Mouse (Mus musculus) embryonic fibroblast, embryonic 13.5 days (primary cell): ENCODE results near the gene Hpcal4. TPM values are rescaled to one million over a fixed set of nuclear protein-coding genes. Genes with fewer than 3 reads are reported as not detected.

Experiments
- H3K27ac ChIP-seq: 2 replicates; pipeline ENCODE4 v1.5.1; 2012; ENCODE audit warnings: low read length, control low read depth, inconsistent platforms; ENCODE audit not compliant: insufficient read depth
- H3K4me1 ChIP-seq: 2 replicates; pipeline ENCODE4 v1.6.1; 2011; ENCODE audit warnings: low read length; ENCODE audit not compliant: control insufficient read depth, insufficient read depth
- H3K4me3 ChIP-seq: 2 replicates; pipeline ENCODE4 v1.5.1; 2011; ENCODE audit warnings: mild to moderate bottlenecking, control low read depth, low read length; ENCODE audit not compliant: insufficient read depth
- CTCF ChIP-seq: IDR thresholded peaks from 2 replicates; pipeline ENCODE4 v1.5.1; 2011; ENCODE audit warnings: mild to moderate bottlenecking, control low read depth, low read length, moderate library complexity, borderline replicate concordance; ENCODE audit not compliant: insufficient read depth
- POLR2A ChIP-seq: IDR thresholded peaks from 2 replicates; pipeline ENCODE4 v1.6.1; 2011; ENCODE audit warnings: low read depth, mild to moderate bottlenecking, control low read depth, low read length, moderate library complexity
- polyA plus RNA-seq: library from polyadenylated mRNA; stranded (reverse); fragments of >200 nt; gene quantifications from 2 replicates; pipeline ENCODE4 v1.2.4, GENCODE M21; 2011; ENCODE audit warnings: low read depth; ENCODE audit not compliant: missing spikeins, insufficient read length

Gene Hpcal4
- polyA plus RNA-seq, 1 experiment, result not detected

DNA sequence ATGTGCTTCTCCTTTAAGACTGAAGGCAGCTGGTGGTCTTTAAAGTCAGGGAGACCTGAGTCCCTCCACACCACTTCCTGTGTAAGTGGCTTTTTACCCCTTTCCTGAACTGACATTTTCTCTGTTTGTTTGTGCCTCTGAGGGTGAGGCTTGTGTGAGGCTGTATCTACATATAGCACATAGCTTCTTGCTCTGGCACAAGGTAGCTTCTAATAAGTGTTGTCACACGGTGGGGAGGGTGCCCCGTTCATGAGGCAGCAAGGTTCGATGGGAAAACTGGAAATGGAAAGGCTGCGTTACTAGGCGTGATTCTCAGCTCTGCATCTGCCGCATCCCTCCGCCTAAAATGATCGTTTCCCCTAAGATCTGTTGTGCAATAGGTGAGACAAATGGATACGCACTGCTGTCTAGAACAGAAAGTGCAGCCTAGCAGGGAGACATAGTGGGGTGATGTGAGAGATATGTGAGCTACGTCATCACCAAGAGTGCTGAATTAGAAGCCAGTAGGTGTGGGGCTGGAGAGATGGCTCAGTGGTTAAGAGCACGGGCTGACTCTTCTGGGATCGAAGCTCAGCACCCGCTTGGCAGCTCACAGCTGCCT lies 53.5 kb downstream of the Hpcal4 start:
- H3K4me3 ChIP-seq, result no peak overlapping the region
- no peak overlapping the region for H3K27ac ChIP-seq
- no peak for TF ChIP-seq CTCF
- TF ChIP-seq POLR2A, result no peak
- no peaks in the 10 kb centered on the region for H3K4me1 ChIP-seq

DNA sequence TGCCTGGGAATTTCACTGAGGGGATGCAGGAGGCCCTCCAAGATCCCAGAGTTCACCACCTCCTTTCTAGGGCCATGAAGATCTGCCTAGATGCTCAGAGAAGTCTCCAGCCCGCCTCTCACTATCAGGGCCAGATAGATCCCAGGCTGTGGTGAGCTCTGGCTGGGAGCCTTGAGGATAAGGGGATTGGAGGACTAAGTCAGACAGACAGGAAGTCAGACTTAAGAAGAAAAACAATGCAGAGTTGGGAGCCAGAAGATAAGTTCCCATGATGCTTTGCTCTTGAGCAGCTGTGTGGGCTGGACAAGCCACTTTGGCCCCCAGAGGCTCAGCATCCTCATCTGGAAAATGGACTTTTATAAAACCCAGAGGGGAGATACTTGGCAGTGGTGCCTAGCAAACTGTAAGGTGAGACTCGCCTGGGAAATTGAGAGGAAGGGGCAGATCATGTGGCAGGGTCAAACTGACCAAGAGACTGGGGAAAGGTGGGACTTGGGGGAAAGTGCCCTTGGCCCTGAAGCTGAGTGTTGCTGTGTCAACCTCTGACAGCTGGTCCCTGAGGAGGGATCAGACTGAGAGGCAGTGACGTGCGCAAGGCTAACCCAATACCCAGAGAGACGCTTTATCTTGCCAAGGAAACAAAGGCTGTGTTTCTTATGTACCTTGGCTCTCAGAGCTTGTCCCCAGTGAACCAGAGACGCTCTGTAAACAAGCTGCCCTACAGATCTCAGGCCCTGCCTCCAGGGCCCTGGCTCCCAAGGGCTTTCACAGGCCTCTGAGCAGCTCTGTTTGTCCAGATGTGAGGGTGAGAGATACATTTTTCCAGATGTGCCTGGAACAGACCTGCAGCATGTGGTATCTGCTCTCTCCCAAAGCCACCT lies 54.6 kb downstream of the Hpcal4 start:
- Histone ChIP-seq H3K27ac (no peak overlapping the region), H3K4me3 (no peak overlapping the region), H3K4me1 (no peaks in the 10 kb centered on the region)
- TF ChIP-seq POLR2A (no peak), CTCF (no peak)

DNA sequence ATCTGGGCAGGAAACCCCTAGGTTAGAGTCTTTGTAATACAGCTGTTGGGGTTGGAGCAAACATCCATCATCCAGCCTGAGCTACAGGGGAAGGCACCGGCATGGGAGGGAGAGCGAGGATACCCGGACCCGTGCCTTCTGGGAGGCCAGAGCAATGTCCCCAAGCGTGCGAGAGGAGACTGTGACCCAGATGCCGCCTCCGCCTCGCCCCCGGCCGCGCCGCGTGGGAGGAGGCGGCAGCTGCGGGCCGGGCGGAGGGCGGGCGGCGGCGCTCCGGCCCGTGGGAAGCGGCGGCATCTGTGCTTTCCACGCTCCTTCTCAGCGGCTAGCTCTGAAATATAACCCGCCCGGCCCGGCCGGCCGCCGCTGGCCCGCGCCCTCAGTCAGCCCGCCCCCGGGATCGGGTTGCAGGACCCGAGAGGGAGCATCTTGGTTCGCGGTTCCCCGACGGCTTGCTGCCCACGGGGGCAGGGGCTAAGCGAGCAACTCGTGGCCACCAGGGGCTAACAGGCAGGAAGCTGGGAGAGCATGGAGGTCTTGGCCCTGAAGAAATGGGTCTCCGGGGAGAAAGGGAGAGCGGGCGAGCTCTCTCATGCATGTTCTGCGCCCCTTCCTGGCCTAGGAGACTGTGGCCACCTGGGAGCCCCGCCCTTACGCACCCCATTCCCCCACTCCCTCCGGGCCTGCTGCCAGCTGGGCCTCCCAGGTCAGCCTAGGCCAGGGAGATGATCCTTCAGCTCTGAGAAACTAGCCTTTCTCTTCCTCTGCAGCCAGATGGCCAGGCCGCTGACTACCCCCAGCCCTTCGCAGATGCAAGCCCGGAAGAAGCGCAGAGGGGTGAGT lies 56.6 kb downstream of the Hpcal4 start:
- no peak overlapping the region for H3K27ac ChIP-seq
- TF ChIP-seq CTCF (no peak), POLR2A (no peak)
- H3K4me3 ChIP-seq, result no peak overlapping the region
- H3K4me1 ChIP-seq, result no peaks in the 10 kb centered on the region

Other genes with a start within 250 kb of the Hpcal4 start
- 2.8 and 4.3 TPM in 2 replicates for gene Mfsd2a, start 222.0 kb upstream of the Hpcal4 start, polyA plus RNA-seq
- 4.1 and 7.1 TPM in 2 replicates for gene Mycl, start 187.6 kb upstream of the Hpcal4 start, polyA plus RNA-seq
- 11.2 and 15.7 TPM in 2 replicates for gene Trit1, start 166.6 kb upstream of the Hpcal4 start, polyA plus RNA-seq
- gene Bmp8b, start 78.1 kb upstream of the Hpcal4 start, polyA plus RNA-seq, result 0.35 and 2.9 TPM in 2 replicates
- gene Oxct2b, start 67.0 kb upstream of the Hpcal4 start, polyA plus RNA-seq, result not detected in 2 replicates
- gene Ppie, start 43.3 kb upstream of the Hpcal4 start, polyA plus RNA-seq, result 22.0 and 33.6 TPM in 2 replicates
- gene Nt5c1a, start 18.3 kb downstream of the Hpcal4 start, polyA plus RNA-seq, result not detected in 2 replicates
- 1.3 and 2.9 TPM in 2 replicates for gene Heyl, start 50.3 kb downstream of the Hpcal4 start, polyA plus RNA-seq
- 151 and 154 TPM in 2 replicates for gene Pabpc4, start 79.1 kb downstream of the Hpcal4 start, polyA plus RNA-seq
- not detected in 2 replicates for gene Oxct2a, start 140.4 kb downstream of the Hpcal4 start, polyA plus RNA-seq
- gene Bmp8a, start 160.0 kb downstream of the Hpcal4 start, polyA plus RNA-seq, result 0.70 TPM in 1 of 2 replicates, not detected in the other